Mouse (Mus musculus) megakaryocyte-erythroid progenitor cell, adult 5-6 weeks (primary cell): ENCODE results near the gene Brd4. TPM values are rescaled to one million over a fixed set of nuclear protein-coding genes. Genes with fewer than 3 reads are reported as not detected.

ENCODE experiments used
- ATAC-seq: replicated peaks from 2 replicates; pipeline ENCODE4 v1.8.0; 2016; ENCODE audit warnings: mild to moderate bottlenecking, inconsistent platforms; ENCODE audit not compliant: severe bottlenecking, poor library complexity, low FRiP score, low TSS enrichment
- total RNA-seq, 2 experiments: library from RNA; stranded (forward) in 1 of 2; stranded (reverse) in 1 of 2; fragments of 200-1000, 215-1000 nt in 1 of 2; fragments of >200 nt in 1 of 2; fragmentation: Nextera tagmentation in 1 of 2; gene quantifications; 2 replicates each; pipeline ENCODE4 v1.2.3; 2014 to 2017

The Brd4 gene
- total RNA-seq (2014; fragmentation: Nextera tagmentation) (167 and 178 TPM in 2 replicates), total RNA-seq (2017) (26.7 and 26.8 TPM in 2 replicates)

- peak; percentile 83 for ATAC-seq
Observed at GRCm38 (mm10) chr17:32284262-32285137, at the start of gene Brd4. Gene Brd4, minus strand, starts transcription at chr17:32284722.

- ATAC-seq, result peak; percentile 48
Observed at GRCm38 (mm10) chr17:32333675-32334303, 49.3 kb upstream of the Brd4 start.

GRCm38 (mm10) chr17:32327501-32327900 lies 43.0 kb upstream of the Brd4 start:
- ATAC-seq, result no peak

- ATAC-seq, result no peak
Observed at GRCm38 (mm10) chr17:32322809-32323208, 38.3 kb upstream of the Brd4 start.

GRCm38 (mm10) chr17:32321836-32322235 lies 37.3 kb upstream of the Brd4 start:
- no peak for ATAC-seq

GRCm38 (mm10) chr17:32321390-32321734 lies 36.8 kb upstream of the Brd4 start:
- ATAC-seq, result peak; percentile 74

- ATAC-seq, result peak; percentile 92
Observed at GRCm38 (mm10) chr17:32320597-32321389, 36.3 kb upstream of the Brd4 start, which contains the start of gene Akap8. Gene Akap8, minus strand, starts transcription at chr17:32321238.

GRCm38 (mm10) chr17:32319950-32320349 lies 35.4 kb upstream of the Brd4 start:
- ATAC-seq, result no peak

- no peak for ATAC-seq
Observed at GRCm38 (mm10) chr17:32317708-32318107, 33.2 kb upstream of the Brd4 start.

GRCm38 (mm10) chr17:32317032-32317431 lies 32.5 kb upstream of the Brd4 start:
- ATAC-seq, result no peak

- ATAC-seq, result no peak
Observed at GRCm38 (mm10) chr17:32315560-32315959, 31.0 kb upstream of the Brd4 start.

- ATAC-seq, result peak; percentile 74
Observed at GRCm38 (mm10) chr17:32313892-32314291, 29.4 kb upstream of the Brd4 start.

- ATAC-seq, result no peak
Observed at GRCm38 (mm10) chr17:32312801-32313200, 28.3 kb upstream of the Brd4 start.

- peak; percentile 49; the same call in 1 of the 2 replicates for ATAC-seq
Observed at GRCm38 (mm10) chr17:32307963-32308362, 23.4 kb upstream of the Brd4 start.

GRCm38 (mm10) chr17:32298125-32298524 lies 13.6 kb upstream of the Brd4 start:
- ATAC-seq, result no peak

GRCm38 (mm10) chr17:32295901-32296300 lies 11.4 kb upstream of the Brd4 start:
- no peak for ATAC-seq

GRCm38 (mm10) chr17:32295160-32295559 lies 10.6 kb upstream of the Brd4 start:
- no peak for ATAC-seq

GRCm38 (mm10) chr17:32285138-32285670 lies 682 bp upstream of the Brd4 start:
- no peak for ATAC-seq

GRCm38 (mm10) chr17:32283771-32284221 lies 726 bp downstream of the Brd4 start:
- peak; percentile 64 for ATAC-seq
